Mouse (Mus musculus): ENCODE data around the gene Mtrex. TPM values are rescaled to one million over a fixed set of nuclear protein-coding genes. Genes with fewer than 3 reads are reported as not detected.

Gene Mtrex
- total RNA-seq, 1 experiment, result 77.1 TPM

DNA sequence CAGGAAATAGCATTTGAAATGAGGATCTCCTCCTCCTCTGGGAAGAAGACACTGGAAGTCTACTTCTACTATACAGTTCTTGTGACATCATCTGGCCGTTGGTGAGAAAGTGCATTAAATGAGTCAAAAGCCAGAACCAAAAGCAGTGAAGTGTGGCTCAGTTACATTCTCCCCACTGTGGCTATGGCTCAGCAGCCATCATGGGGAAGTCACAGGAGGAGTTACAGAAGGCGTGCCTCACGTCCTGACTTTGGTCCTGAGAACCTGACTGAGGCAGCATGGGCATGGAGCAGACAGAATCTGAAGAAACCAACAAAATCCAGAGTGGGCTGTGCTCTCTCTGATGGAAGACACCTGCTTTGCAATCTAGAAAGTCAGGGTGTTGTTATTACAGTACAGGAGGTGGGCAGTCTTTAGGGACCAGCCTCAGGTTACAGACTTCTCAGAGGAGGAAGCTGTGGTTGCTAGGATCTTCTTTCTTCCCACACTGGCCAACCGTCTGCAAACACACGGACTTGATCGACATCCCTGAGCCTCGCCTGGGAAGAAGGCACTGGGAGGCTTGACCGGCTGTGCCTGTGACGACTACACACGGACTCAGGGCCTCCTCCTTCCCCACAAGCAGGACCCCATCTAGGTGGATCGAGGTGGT is 57.0 kb downstream of the Mtrex start:
- Histone ChIP-seq H3K4me3 (ENCODE audit: insufficient read depth in 1 of 2, low read depth in 1 of 2, low read length in 2 of 2, poor library complexity in 1 of 2, severe bottlenecking in 1 of 2) (no peak overlapping the region), H3K4me1 (ENCODE audit: control insufficient read depth in 2 of 2, insufficient read depth in 2 of 2, low read length in 2 of 2, poor library complexity in 1 of 2) (peaks cover 0 to 4% of the 10 kb centered on the region in 2 experiments; a peak in 1 of 4 replicates), H3K9me3 (ENCODE audit: control insufficient read depth, insufficient read depth, low read depth, low read length) (no peaks in the 10 kb centered on the region), H3K9ac (ENCODE audit: insufficient read depth, low read depth, low read length, poor library complexity, severe bottlenecking) (no peak overlapping the region), H3K27ac (ENCODE audit: insufficient read depth, low read depth, low read length, poor library complexity, severe bottlenecking) (no peak overlapping the region), H3K36me3 (ENCODE audit: control insufficient read depth, insufficient read depth, low read length, poor library complexity, severe bottlenecking) (peaks cover 47% of the 10 kb centered on the region)
- TF ChIP-seq HCFC1 (IDR thresholded peaks at IDR 0.05; ENCODE audit: borderline replicate concordance, insufficient read depth, low read length), result no peak
- no peak for TF ChIP-seq CHD2 (IDR thresholded peaks at IDR 0.05; ENCODE audit: low read depth, low read length)
- TF ChIP-seq ZC3H11A (IDR thresholded peaks at IDR 0.05; ENCODE audit: borderline replicate concordance, low read depth, low read length), result no peak
- no peak for TF ChIP-seq MAFK (IDR thresholded peaks at IDR 0.05; ENCODE audit: insufficient read depth, low read depth, low read length)
- TF ChIP-seq ZNF384 (IDR thresholded peaks at IDR 0.05; ENCODE audit: low read depth, low read length), result no peak
- no peak for DNase-seq (ENCODE audit: low read depth, low spot score)
- in situ Hi-C loops (cut with MboI; ENCODE audit: low sequenced_read_pairs in 2 of 2, unreplicated experiment in 2 of 2), result no loop called here

DNA sequence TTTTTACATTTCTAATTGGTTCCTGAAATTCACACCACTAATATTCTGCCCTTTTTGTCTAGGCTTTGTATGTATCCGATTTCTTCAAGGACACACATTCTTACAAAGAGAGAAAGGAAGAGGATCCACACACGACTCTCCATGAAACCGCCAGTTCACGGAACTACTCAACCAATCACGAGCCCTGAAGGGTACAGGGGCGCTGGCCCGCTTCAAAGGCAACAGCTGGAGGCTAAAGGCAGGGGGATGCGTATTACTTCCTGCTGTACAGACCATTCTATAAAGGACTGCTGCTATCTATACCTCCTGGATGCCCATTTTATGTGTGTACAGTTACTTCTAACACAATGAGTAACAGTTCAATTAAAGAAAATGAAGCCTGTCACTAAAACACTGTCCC is 59.8 kb downstream of the Mtrex start:
- no peak overlapping the region for H3K4me3 ChIP-seq (ENCODE audit: insufficient read depth in 1 of 2, low read depth in 1 of 2, low read length in 2 of 2, poor library complexity in 1 of 2, severe bottlenecking in 1 of 2)
- peaks cover 0 to 4% of the 10 kb centered on the region in 2 experiments; a peak in 1 of 4 replicates for H3K4me1 ChIP-seq (ENCODE audit: control insufficient read depth in 2 of 2, insufficient read depth in 2 of 2, low read length in 2 of 2, poor library complexity in 1 of 2)
- H3K27ac ChIP-seq (ENCODE audit: insufficient read depth, low read depth, low read length, poor library complexity, severe bottlenecking), result no peak overlapping the region
- TF ChIP-seq ZNF384 (IDR thresholded peaks at IDR 0.05; ENCODE audit: low read depth, low read length) (no peak), HCFC1 (IDR thresholded peaks at IDR 0.05; ENCODE audit: borderline replicate concordance, insufficient read depth, low read length) (no peak), ZC3H11A (IDR thresholded peaks at IDR 0.05; ENCODE audit: borderline replicate concordance, low read depth, low read length) (no peak), CHD2 (IDR thresholded peaks at IDR 0.05; ENCODE audit: low read depth, low read length) (no peak), MAFK (IDR thresholded peaks at IDR 0.05; ENCODE audit: insufficient read depth, low read depth, low read length) (no peak)
- in situ Hi-C loops (cut with MboI; ENCODE audit: low sequenced_read_pairs in 2 of 2, unreplicated experiment in 2 of 2), result no loop called here
- H3K9ac ChIP-seq (ENCODE audit: insufficient read depth, low read depth, low read length, poor library complexity, severe bottlenecking), result no peak overlapping the region
- no peak for DNase-seq (ENCODE audit: low read depth, low spot score)
- no peaks in the 10 kb centered on the region for H3K9me3 ChIP-seq (ENCODE audit: control insufficient read depth, insufficient read depth, low read depth, low read length)
- H3K36me3 ChIP-seq (ENCODE audit: control insufficient read depth, insufficient read depth, low read length, poor library complexity, severe bottlenecking), result peaks cover 41% of the 10 kb centered on the region

DNA sequence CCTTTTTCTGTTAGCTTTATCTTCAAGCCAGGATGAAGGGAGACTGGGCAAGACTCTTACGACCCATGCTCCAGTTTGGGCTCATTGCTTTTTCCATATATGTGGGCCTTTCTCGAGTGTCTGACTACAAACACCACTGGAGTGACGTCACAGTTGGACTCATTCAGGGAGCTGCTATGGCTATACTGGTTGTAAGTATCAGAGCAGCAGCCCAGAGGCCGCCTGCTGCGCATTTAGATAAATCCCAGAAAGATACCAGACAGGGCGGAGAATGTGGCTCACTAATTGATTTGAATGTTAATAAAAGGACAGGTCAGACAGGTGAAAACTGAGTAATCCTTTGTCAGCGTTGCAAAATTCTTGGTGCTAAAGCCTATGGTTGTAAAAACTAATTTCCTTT is 60.4 kb downstream of the Mtrex start:
- in situ Hi-C loops (cut with MboI; ENCODE audit: low sequenced_read_pairs in 2 of 2, unreplicated experiment in 2 of 2), result no loop called here
- Histone ChIP-seq H3K27ac (ENCODE audit: insufficient read depth, low read depth, low read length, poor library complexity, severe bottlenecking) (no peak overlapping the region), H3K9me3 (ENCODE audit: control insufficient read depth, insufficient read depth, low read depth, low read length) (no peaks in the 10 kb centered on the region), H3K4me3 (ENCODE audit: insufficient read depth in 1 of 2, low read depth in 1 of 2, low read length in 2 of 2, poor library complexity in 1 of 2, severe bottlenecking in 1 of 2) (no peak overlapping the region), H3K4me1 (ENCODE audit: control insufficient read depth in 2 of 2, insufficient read depth in 2 of 2, low read length in 2 of 2, poor library complexity in 1 of 2) (peaks cover 0 to 6% of the 10 kb centered on the region in 2 experiments; a peak in 1 of 4 replicates), H3K9ac (ENCODE audit: insufficient read depth, low read depth, low read length, poor library complexity, severe bottlenecking) (no peak overlapping the region), H3K36me3 (ENCODE audit: control insufficient read depth, insufficient read depth, low read length, poor library complexity, severe bottlenecking) (peaks cover 39% of the 10 kb centered on the region)
- TF ChIP-seq ZC3H11A (IDR thresholded peaks at IDR 0.05; ENCODE audit: borderline replicate concordance, low read depth, low read length), result no peak
- no peak for TF ChIP-seq HCFC1 (IDR thresholded peaks at IDR 0.05; ENCODE audit: borderline replicate concordance, insufficient read depth, low read length)
- TF ChIP-seq CHD2 (IDR thresholded peaks at IDR 0.05; ENCODE audit: low read depth, low read length), result no peak
- no peak for TF ChIP-seq ZNF384 (IDR thresholded peaks at IDR 0.05; ENCODE audit: low read depth, low read length)
- TF ChIP-seq MAFK (IDR thresholded peaks at IDR 0.05; ENCODE audit: insufficient read depth, low read depth, low read length), result no peak
- DNase-seq (ENCODE audit: low read depth, low spot score), result no peak

DNA sequence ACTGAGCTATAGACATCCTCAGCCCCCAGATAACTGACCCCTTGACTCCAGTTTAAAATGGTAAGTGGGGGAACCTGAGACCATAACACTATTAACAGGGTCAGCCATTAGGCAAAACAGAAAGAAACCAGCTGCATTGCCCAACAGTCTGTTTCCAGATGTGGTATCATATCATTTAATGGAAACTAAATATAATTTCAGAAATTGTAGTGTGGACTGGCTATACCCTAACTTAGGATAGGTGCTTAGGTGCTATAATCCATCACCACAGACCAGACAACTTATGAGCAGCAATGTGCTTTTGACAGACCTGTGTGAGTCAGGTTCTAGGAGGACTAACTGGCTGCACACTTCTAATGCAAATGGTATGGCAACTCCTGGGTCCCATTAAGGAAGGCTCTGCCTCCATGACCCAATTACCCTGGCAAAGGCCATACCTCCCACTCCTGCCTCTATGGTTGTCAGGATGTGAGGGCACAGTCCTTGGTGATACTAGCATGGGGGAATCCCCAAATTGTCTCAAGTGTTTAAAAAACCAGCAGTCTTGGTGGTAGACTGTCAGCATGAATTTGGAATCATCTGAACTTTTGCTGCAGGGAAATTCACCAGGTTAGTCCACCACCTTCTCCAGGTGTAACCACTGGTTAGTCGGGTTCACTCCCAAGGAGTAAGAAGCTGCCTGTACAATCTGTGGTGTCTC is 64.1 kb downstream of the Mtrex start:
- H3K36me3 ChIP-seq (ENCODE audit: control insufficient read depth, insufficient read depth, low read length, poor library complexity, severe bottlenecking), result peaks cover 18% of the 10 kb centered on the region
- H3K9me3 ChIP-seq (ENCODE audit: control insufficient read depth, insufficient read depth, low read depth, low read length), result no peaks in the 10 kb centered on the region
- H3K4me1 ChIP-seq (ENCODE audit: control insufficient read depth in 2 of 2, insufficient read depth in 2 of 2, low read length in 2 of 2, poor library complexity in 1 of 2), result peaks cover 0 to 5% of the 10 kb centered on the region in 2 experiments; a peak in 1 of 4 replicates
- no peak overlapping the region for H3K27ac ChIP-seq (ENCODE audit: insufficient read depth, low read depth, low read length, poor library complexity, severe bottlenecking)
- no peak overlapping the region for H3K9ac ChIP-seq (ENCODE audit: insufficient read depth, low read depth, low read length, poor library complexity, severe bottlenecking)
- in situ Hi-C loops (cut with MboI; ENCODE audit: low sequenced_read_pairs in 2 of 2, unreplicated experiment in 2 of 2), result no loop called here
- no peak for DNase-seq (ENCODE audit: low read depth, low spot score)
- no peak overlapping the region for H3K4me3 ChIP-seq (ENCODE audit: insufficient read depth in 1 of 2, low read depth in 1 of 2, low read length in 2 of 2, poor library complexity in 1 of 2, severe bottlenecking in 1 of 2)
- no peak for TF ChIP-seq ZNF384 (IDR thresholded peaks at IDR 0.05; ENCODE audit: low read depth, low read length)
- no peak for TF ChIP-seq CHD2 (IDR thresholded peaks at IDR 0.05; ENCODE audit: low read depth, low read length)
- no peak for TF ChIP-seq HCFC1 (IDR thresholded peaks at IDR 0.05; ENCODE audit: borderline replicate concordance, insufficient read depth, low read length)
- TF ChIP-seq ZC3H11A (IDR thresholded peaks at IDR 0.05; ENCODE audit: borderline replicate concordance, low read depth, low read length), result no peak
- no peak for TF ChIP-seq MAFK (IDR thresholded peaks at IDR 0.05; ENCODE audit: insufficient read depth, low read depth, low read length)
